Mouse (Mus musculus) embryo, embryonic 10.5 days (tissue): Measurements from ENCODE around the gene Prr29.
A peak's percentile ranks its signal among the peaks of the same experiment; 100 is the strongest.
"Not testable (repeated sequence)": the region's sequence is repeated elsewhere in the genome, so short reads cannot be mapped to it uniquely, and the experiment has no call there.

ENCODE experiments used
- DNase-seq: peaks from one replicate; pipeline ENCODE4 v3.0.0-alpha.2; 2015; ENCODE audit warnings: low spot score

The Prr29 gene

GRCm38 (mm10) chr11:106365366-106365765 is at the start of gene Prr29:
TSS of gene Prr29 (plus strand) at chr11:106365472.
- no peak for DNase-seq

DNA sequence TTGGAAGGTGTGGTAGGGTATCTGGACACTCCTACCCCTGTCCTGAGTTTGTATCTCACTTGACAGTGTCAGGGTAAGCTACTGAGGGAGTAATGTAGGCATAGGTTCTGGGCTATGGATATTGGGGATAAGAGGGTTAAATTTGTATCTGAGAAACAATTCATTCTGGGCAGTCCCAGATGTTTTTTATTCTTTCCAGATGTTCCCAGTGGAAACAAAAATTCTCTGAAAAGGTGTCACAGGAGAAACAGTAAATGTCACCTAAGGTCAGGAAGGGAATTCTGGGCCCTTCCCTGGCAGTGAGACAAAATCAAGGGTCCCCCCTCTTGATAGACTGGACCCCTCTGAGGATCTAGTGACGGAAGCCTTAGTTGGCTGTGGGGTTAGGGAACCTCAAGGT is 48.9 kb upstream of the Prr29 start:
- peak; percentile 44 for DNase-seq

- no peak for DNase-seq
Observed at GRCm38 (mm10) chr11:106317801-106318200, 47.5 kb upstream of the Prr29 start.

DNA sequence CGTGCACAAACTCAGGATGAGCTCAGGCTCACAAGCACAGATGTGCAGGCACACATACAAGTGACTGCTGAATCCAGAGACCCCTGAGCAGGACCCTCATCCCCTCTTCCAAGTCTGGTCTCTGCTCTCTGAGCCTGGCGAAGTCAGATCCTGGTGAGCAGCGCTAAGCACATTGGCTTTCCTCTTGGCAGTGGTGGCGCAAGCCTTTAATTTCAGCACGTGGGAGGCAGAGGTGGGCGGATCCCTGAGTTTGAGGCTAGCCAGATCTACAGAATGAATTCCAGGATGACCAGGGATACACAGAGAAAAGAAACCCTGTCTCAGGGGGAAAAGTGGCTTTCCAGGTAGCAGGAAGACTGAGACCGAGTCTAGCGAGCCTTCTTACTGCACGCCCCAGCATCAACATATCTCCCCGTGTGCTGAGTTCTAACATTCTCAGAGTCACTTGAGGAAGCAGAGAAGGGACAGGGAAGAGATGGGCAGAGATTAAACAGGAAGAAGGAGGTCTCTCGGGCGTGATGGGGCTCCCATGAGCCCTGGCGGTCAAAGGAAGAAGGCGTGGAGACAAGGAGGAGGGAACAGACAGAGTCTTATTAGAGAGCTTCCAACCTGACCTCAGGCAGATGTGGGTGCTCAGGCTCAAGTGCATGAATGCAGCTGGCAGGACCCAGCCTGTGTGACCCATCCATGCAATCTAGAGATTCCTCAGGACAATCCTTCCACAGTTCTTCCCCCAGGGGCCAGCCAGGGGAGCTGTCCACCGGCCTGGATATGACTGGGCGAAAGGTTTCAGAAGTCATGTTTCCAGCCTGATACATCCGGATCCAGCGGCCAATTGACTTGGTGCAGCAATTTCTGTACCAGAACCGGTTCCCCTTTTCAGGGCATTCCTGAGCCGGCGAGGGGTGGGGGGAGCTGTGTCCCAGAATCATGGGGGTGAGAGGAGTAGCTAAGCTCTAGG is 46.6 kb upstream of the Prr29 start:
- no peak for DNase-seq

GRCm38 (mm10) chr11:106324858-106325257 is 40.4 kb upstream of the Prr29 start:
- DNase-seq: peak; percentile 32

- peak; percentile 74 for DNase-seq
Observed at GRCm38 (mm10) chr11:106325566-106326206, 39.6 kb upstream of the Prr29 start.

- DNase-seq: no peak
Observed at GRCm38 (mm10) chr11:106326475-106326874, 38.8 kb upstream of the Prr29 start.

DNA sequence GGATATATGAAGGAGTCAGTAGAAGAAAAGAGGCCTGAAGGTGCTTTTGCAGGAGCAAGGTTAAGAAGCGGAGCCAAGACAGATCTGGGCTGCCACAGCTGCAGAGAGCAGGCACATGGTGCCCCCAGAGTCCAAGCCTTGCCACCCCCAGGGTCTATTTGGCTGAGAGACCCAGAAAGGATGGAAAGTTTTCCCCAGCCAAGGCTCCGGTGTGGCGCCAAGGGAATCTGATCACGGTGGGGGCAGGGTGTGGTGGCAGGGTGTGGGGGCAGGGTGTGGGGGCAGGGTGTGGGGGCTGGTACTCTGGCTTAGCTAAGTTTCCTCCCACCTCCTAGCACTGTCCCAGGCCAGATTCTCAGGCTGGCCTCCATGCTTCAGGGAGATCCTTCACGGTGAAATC is 36.8 kb upstream of the Prr29 start:
- DNase-seq: no peak

DNA sequence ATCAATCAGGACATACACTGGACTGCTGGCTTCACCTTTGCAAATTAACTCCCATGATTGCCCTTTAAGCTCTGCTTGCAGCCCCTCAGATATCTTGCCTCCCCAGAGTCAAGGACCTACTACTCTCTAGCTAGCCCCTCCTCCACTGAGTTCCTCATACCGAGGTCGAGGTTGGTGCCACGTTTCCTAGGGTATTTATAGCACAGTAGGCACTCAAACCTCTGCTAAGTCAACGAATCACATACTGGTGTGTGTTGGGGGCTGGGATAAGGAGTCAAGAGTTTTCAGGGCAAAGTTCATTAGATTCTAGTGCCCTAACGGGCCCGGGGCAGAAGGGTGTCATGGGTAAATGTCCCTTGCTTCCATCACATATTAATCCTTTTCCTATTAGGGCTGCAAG is 36.1 kb upstream of the Prr29 start:
- DNase-seq: no peak

- peak; percentile 55 for DNase-seq
Observed at GRCm38 (mm10) chr11:106329682-106330081, 35.6 kb upstream of the Prr29 start.

DNA sequence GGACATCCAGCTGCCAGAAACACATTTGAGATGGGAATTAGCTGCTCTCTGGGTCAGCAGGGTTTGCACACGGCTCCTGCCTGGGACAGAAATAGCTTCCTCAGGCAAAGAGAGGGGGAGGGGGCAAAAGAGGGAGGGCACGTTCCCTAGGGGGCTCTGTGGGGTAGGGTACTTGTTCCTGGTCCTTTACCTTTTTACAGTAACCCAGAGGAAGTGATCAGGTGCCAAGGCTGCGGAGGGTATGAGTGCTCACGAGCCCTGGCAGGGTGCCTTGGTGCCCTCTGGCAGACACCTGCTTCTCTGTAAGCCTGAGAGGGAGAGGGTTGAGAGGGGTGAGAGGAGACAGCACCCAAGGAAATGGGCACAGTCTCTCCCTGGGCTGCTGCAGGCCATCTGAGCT is 32.8 kb upstream of the Prr29 start:
- no peak for DNase-seq

- no peak for DNase-seq
Observed at GRCm38 (mm10) chr11:106334066-106334465, 31.2 kb upstream of the Prr29 start.

DNA sequence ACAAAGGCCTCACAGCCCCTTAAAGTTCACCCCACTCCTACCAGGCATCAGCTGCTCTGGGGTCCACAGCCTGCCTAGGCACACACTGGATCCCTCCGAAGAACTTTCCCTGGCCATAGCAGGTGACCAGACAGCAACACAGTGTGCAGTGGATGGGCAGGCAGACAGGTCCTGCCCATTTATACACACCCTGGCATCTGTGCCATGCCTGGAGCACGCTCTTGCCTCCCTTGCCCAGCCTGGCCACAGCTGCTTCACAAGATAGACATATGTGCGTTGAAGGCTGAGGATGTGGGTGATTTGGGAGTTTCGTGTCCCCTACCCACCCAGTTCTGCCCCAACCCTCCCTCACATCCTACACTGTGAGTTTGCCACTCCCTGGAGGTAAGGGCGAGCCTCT is 27.2 kb upstream of the Prr29 start:
- DNase-seq: no peak

- no peak for DNase-seq
Observed at GRCm38 (mm10) chr11:106338870-106339269, 26.4 kb upstream of the Prr29 start.

DNA sequence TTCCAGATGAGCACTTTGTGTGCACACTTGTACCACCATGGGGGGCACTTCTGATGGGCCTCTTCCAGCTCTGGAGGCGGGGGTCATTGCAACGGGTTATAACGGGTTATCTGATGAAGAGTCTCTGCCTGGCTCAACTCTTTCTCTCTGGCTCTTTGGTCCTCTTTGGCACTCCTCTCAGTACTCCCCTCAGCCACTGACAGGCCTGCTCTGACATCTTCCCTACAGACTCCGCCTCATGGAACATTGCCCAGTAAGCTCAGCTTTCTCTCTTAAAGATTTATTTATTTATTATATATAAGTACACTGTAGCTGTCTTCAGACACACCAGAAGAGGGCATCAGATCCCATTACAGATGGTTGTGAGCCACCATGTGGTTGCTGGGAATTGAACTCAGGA is 25.9 kb upstream of the Prr29 start:
- DNase-seq: not testable (repeated sequence)

DNA sequence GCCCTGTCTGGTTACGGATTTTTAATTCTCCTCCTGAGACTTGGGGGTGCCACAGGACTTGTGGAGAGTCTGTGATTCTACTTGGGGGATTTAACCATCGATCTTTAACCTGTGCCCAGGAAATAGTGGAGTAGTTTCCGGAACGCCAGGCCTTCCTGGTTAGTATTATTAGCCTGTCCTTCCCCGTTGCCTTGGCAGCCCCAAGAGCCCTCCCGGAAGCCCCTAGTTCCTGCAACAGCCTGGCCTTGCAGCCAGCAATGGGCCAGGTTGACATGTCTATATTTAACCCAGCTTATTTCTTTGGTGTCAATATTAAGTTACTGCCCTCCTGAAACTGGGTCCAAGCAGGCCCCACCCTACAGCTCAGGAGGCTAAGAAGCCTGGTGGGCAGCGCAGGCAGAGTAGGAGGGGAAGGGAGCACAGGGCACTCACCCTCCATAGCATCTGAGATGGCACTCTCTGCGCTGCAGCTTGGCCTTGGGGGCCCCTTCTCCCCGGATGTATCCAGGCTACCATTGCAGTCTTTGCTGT is 24.2 kb upstream of the Prr29 start:
- no peak for DNase-seq

DNA sequence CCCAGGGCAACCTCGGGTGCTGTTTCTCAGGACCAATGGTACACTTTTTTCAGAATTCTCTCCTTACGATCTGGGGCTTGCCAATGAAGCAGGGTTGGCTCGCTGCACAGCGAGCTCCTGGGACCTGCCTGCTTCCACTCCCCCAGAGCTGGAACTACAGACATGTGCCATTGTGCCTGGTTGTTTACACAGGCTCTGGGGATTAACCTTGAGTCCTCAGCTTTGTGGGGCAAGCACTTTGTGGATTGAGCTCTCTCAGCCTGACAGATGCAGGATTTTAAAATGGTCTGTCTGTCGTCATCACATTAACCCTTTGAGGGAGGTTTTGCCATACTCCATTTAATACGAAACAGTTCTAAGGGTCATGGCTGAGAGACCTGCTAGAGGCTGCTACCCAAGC is 20.4 kb upstream of the Prr29 start:
- DNase-seq: peak; percentile 28

- no peak for DNase-seq
Observed at GRCm38 (mm10) chr11:106349772-106350171, 15.5 kb upstream of the Prr29 start.

DNA sequence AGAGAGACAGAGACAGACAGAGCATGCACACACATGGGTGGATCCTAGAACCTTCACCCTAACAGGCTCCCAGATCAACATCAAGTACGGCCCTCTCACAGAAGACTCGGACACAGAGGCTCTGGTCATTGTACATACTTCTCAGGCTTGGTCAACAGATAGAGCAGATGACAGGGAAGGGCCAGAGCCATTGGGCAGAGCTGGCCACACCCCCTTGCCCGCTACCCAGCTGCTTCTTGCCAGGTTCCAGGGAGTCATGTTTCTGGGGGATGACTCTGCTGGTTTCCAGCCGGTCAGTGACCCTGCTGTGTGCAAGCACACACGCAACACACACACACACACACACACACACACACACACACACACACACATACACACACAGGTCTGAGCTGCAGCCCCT is 14.4 kb upstream of the Prr29 start:
- peak; percentile 24 for DNase-seq

- no peak for DNase-seq
Observed at GRCm38 (mm10) chr11:106351253-106351652, 14.0 kb upstream of the Prr29 start.

GRCm38 (mm10) chr11:106351941-106352340 is 13.3 kb upstream of the Prr29 start:
- no peak for DNase-seq

DNA sequence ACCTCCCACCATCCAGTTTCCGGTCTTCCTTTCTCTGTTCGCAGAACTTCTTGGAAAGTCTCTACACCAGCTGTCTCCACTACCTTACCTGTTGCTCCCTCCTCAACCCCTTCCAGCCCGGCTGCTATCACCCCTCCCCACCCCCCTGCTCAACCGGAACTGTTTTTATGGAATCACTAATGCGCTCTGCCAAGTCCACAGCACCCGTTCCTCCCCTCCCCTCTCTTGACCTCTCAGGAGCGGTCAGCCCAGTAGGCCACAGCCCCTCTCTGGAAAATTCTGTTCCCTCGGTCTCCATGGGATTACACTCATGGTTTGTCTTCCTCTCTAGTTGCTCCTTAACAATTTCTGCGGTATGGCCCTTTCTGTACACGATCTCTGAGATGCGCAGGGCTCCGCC is 12.1 kb upstream of the Prr29 start, which contains the start of gene Scn4a:
Gene Scn4a (minus strand): TSS at position 101 of the 400 bp plus-strand sequence.
- DNase-seq: no peak

- no peak for DNase-seq
Observed at GRCm38 (mm10) chr11:106354181-106354580, 11.1 kb upstream of the Prr29 start.
